Mouse (Mus musculus): Measurements from ENCODE around the gene Nrg3. TPM values are rescaled to one million over a fixed set of nuclear protein-coding genes. Genes with fewer than 3 reads are reported as not detected.
A peak's percentile ranks its signal among the peaks of the same experiment; 100 is the strongest.
"Not testable (repeated sequence)": the region's sequence is repeated elsewhere in the genome, so short reads cannot be mapped to it uniquely, and the experiment has no call there.

The Nrg3 gene
- total RNA-seq, 2 experiments from 2014 or later = 71.0 to 79.6 TPM

DNA sequence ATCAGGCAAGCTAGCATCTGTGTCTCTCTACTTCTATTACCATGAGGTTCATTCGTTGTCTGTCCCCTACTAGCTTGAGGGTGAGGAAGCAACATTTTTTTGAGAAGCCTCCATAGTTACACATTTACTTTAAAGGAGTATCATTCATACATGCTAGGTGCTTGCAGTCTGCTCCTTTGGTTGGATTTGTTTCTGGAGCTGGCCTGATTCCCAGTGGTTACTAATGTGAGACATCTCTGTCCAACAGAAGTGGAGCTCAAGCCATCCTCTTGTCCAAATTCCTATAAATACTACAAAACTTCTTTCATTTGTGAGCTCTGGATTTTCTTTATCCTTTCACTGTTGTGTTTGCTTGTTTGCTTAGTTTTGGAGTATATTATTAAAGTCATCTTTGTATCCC lies 211.9 kb downstream of the Nrg3 start:
- intact Hi-C loops (cut with DNase I) = no loop called here
- peak in 1 of 2 experiments; percentile 12 for DNase-seq (ENCODE audit: low spot score in 2 of 2)

DNA sequence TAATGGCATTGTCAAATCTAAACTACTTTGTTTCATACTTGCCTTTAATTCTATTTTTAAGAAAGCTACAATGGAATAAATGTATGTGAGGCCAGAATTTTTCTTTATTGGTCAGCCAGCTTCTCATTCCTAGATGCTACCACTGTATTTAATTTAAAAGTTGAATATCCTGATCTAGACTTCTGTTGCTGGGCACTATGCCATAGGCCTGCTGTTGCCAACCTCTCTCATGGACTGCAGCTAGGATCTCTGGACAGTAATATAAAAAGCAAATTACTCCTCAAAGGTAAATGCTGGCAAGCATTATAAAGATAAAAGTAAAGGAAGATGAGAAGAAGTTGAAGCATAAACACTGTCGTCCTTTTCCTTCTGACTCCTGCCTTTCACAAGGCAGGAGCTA lies 217.5 kb downstream of the Nrg3 start:
- DNase-seq (ENCODE audit: low spot score in 2 of 2) = no peak
- intact Hi-C loops (cut with DNase I) = no loop called here

DNA sequence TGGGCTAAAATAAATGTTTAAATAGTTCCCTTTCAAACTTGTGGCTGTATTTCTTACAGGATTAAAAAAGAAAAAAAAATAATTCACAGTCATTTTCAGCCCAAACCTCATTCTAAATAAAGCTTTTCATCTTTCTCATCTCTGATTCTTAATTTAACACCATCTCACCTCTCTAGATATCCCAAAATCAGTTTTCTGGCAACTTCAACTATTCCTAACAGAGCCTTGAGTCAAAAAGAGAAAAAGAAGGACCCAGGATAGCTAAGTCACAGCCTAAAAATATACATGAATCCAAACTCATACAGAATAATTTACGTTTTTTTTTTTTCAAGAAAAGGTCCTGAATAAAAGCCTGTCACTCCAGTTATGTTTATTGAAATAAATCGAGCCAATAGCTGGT lies 232.6 kb downstream of the Nrg3 start:
- intact Hi-C loops (cut with DNase I) = no loop called here
- no peak for DNase-seq (ENCODE audit: low spot score in 2 of 2)

DNA sequence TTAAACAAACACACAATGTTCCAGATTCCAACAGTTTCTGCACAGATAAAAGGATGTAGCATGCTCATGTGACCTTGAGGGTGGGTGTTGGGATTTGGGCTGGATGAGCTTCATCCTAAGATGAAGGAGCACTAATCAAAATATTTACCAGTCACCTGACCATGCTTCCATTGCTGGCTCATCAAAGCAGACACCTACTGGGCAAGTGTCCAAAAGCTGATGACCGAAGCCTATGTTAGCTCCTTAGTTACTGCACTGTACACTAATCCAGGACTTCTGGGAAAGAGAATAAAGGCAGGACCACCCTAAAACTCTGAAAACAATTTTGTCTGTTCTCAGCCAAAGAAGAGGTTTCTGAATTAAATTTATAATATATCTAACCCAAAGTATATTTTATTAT lies 261.4 kb downstream of the Nrg3 start:
- intact Hi-C loops (cut with DNase I) = no loop called here
- DNase-seq (ENCODE audit: low spot score in 2 of 2) = no peak

DNA sequence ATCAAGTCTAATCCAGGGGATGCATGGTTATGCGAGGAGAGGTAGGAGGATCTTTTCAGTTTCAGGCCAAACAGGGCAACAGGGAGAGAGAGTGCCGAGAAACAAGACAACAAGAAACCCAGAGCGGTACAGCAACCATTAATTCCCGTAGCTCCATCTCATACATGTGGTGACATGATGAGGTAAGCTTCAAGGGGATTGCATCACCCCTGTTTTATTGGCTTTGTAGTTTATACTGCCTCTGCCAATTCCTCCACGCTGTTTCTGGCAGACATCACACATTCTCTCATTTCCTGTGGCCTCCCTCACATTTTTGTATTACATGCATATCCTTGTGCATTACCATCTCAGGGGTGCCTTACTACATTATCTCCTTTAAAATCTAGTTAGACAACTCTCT lies 280.9 kb downstream of the Nrg3 start:
- intact Hi-C loops (cut with DNase I) = no loop called here
- no peak for DNase-seq (ENCODE audit: low spot score in 2 of 2)

DNA sequence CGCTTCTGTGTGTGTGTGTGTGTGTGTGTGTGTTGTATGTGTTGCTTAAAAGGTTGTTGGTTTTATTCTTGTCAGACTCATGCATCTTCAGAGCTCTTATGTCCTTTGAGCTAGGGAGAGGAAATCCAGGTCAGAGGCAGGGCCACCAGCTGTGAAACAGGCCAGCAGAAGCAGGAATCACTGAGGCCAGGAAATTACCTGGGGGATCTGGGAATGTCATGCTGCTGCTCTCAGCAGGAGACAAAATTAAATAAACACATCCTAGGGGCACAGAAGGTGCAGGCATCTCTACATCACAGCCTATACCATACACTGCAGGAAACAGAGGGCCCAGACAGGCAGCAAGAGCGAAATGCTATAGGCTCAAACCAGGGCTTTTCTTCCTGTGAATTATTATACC lies 299.2 kb downstream of the Nrg3 start:
- intact Hi-C loops (cut with DNase I) = no loop called here
- DNase-seq (ENCODE audit: low spot score in 2 of 2) = no peak

DNA sequence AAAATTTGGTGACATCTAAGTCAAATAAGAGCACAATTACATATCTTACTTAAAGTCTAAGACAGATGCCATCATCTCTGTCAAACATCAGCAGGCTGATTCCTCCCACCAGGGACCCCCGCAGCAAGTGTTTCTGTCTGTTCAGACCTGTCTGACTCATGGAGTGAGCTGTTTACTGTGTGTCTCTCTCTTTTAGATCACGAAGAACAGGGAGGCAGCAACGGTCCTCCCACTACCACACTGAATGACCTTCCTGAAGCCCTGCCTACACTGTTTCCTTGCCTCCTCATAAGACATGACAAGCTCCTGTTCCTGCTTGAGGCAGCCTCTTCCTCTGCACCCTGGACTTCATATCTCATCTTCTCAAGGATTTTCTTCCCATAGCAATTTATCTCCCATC lies 312.7 kb downstream of the Nrg3 start:
- peak in 1 of 2 experiments; percentile 5 for DNase-seq (ENCODE audit: low spot score in 2 of 2)
- intact Hi-C loops (cut with DNase I) = no loop called here

DNA sequence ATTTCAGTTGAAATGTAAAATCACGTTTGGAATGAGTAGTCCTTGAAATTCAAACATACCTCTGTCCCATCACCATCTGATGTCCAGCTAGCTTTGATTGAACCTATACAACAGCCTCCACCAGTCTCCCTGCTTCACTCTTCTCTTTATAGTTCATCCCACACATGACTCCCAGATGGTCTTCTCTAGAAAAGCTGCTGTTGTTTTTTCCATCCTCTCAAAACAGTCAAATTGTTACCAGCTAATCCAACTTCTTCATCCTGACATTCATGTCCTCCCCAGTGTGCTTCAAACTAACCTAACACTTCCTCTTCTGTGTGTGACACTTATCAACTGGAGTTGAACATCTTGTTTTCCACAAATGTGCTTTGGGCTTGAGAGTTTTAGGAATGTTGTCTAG lies 317.4 kb downstream of the Nrg3 start:
- DNase-seq (ENCODE audit: low spot score in 2 of 2) = peak; percentile 7 to 8
- intact Hi-C loops (cut with DNase I) = no loop called here

DNA sequence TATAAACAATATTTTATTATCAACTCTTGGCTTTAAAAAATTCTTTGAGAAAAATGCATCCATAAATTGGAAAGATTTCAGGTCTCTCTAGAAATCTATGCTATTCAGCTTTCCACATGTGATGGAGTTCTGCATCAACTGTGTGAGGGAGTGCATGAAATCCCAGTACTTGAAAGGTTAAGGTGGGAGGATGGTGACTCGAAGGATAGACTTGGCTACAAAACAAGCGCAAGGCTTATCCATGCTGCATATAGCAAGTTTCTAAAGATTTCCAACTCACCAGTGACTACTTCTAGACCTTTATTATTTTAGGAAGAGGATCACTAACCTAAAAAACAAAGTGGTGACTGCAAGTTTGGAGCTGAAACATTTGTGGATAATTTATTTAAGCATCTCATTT lies 343.1 kb downstream of the Nrg3 start:
- intact Hi-C loops (cut with DNase I) = no loop called here
- no peak for DNase-seq (ENCODE audit: low spot score in 2 of 2)

DNA sequence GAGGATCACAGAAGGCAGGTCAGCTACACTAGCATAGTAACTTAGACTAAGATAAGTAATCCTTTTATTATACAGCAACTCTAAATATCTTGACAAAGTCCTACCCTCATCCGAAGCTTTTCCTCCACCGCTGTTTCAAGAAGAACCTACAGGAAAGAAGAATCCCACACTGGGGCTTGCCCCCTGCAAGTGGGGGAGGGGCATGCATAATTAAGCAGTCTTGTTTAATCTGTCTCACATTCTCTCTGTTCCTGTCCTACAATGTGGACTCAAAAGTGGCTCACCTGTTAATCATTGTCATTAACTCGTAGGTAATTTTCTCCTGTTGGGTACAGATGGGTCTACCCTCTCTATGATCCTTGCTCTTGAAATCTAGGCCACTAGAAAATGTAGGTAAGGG lies 354.9 kb downstream of the Nrg3 start:
- no peak for DNase-seq (ENCODE audit: low spot score in 2 of 2)
- intact Hi-C loops (cut with DNase I) = no loop called here

DNA sequence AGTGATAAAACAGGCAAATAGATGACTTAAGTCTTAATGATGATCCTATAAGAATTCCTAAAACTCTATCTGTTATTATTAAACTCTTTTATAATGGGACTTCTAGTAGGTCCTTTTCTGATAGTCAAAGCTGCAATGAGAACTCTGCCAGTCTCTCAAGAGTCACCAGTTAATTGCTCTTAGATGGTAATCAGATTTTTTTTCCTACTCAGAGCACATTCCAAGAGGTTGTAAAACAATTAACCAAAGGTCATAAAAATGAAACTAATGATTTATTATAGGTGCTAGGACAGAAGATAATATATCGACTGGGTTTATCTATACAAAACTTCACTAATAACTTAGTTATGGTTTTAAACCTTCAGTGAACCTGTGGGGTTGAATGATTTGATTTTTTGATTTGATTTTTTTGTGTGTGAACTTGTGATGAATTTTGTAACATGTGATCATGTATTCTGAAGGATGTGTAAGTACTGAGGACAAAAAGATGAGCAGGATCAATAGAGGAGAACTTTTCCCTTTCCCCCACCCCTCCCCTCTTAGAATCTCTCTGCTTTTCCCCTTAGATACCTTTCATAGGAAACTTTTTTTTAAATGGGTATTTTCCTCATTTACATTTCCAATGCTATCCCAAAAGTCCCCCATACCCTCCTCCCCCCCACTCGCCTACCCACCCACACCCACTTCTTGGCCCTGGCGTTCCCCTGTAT lies 356.2 kb downstream of the Nrg3 start:
- intact Hi-C loops (cut with DNase I); DNase-seq (ENCODE audit: low spot score in 2 of 2): not testable (repeated sequence)

DNA sequence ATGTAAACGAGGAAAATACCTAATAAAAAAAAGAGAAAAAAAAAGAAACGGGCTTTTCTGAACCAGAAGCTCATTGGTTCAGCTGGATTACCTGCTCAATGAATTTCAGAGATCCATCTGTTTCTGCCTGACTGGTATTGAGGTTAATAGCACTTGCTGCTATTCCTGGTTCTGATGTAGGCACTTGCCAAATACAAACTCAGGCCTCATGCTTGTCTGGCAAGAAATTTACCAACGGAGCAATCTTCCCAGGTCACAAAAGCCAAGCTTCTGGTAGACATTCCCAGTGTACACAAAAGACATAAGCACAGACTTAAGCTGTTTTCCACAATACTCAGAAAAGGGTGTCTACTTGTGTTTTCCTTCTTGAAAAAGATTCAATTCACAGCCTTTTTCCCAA lies 363.3 kb downstream of the Nrg3 start:
- no peak for DNase-seq (ENCODE audit: low spot score in 2 of 2)
- intact Hi-C loops (cut with DNase I) = loop anchor here (5.0 kb wide), 1 partner anchor 67 kb away; no protein-coding TSS in a partner anchor

DNA sequence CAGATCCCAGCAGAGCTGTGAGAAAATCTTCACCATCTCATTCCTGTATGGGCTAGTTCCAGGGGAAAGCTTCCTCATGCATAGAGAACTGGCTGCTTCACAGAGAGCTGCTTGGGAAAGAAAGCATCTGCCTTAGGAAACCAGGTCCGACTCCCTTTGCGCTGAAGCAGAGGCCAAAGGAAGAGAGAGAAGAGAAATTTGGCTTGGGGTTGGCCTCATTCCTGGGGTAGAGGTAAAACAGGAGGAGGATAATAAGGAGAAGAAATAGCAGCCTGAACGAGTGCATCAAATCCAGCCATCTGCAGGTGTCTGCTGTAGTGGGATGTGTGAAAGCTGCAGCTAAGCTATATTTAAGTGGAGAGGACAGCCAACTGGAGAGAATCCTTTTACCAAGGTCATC lies 366.1 kb downstream of the Nrg3 start:
- intact Hi-C loops (cut with DNase I) = loop anchor here (5.0 kb wide), 1 partner anchor 64 kb away; no protein-coding TSS in a partner anchor
- DNase-seq (ENCODE audit: low spot score in 2 of 2) = peak; percentile 15 to 55

DNA sequence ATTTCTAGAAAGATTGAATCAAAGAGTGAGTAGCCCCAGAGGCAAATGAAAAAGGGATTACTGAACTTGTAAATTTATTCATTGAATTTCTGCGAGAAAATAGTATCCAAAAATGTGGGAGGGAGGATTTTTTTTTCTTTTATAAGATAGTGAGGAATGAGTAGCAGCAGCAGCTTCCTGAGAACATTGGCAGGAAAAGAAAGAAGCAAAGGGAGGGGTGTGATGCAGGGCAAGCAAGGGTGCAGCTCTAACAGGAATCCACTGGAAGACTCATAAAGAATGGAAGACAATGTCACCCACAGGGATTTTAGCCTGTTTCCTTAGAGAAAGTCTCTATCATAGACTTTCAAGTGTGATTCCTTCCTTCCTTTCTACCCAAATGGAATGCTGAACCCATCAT lies 377.7 kb downstream of the Nrg3 start:
- peak in 1 of 2 experiments; percentile 25 for DNase-seq (ENCODE audit: low spot score in 2 of 2)
- intact Hi-C loops (cut with DNase I) = no loop called here

DNA sequence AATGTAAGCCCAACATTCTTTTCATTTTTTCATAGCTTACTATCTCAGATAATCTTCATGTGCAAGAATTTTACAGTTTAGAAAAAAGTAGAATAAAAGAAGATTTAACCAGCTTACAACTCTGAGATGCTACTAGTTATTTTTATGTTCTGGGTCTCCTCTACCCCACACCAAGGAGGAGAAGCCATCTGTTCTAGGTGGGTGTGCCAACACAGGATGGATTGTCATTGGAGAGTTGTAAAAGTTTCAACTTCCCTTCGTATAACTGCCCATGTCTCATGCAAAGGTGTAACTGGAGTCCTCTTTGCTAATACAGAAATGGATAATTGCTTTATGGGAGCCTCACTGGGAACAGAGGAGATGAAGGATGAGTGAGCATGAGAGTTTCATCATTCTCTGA lies 393.4 kb downstream of the Nrg3 start:
- intact Hi-C loops (cut with DNase I) = no loop called here

DNA sequence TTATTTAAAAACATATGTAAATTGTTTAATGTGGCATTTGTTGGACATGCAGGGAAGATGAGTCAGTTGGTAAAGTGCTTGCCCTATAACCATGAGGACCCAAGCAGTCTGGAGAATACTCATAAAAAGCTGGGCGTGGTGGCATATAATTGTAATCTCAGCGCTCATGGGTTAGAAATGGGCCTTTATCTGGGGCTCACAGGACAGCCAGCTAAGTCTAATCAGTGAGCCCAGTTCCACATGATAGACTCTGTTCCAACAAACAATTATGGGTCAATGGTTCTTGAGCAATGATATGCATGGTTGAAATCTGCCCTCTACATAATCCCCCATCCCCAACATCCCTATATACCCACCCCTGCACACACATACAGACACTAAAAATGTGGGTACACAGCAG lies 421.3 kb downstream of the Nrg3 start:
- DNase-seq (ENCODE audit: low spot score in 2 of 2) = no peak
- intact Hi-C loops (cut with DNase I) = no loop called here

More for the DNA sequence above, 393.4 kb downstream of the Nrg3 start:
- DNase-seq (ENCODE audit: low spot score in 2 of 2) = peak in 1 of 2 experiments; percentile 26

DNA sequence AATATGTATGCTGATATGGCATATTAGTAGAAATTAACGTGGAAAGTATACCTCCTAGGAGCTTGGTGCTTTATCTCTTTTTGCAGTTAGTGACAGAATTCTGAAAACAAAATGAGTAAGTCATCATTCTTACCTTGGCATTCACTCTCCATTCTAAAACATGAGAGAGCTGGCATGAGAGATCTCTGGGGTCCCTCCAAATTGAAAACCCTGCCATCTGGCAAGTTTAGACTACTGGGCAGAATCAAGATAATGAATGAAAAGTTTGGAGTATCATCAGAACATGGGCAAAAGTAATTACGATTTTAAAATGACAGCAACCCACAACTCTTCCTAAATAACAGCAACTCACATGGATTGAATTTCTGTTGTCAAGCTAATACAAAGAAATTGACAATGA lies 423.9 kb downstream of the Nrg3 start:
- DNase-seq (ENCODE audit: low spot score in 2 of 2) = no peak
- intact Hi-C loops (cut with DNase I) = no loop called here

DNA sequence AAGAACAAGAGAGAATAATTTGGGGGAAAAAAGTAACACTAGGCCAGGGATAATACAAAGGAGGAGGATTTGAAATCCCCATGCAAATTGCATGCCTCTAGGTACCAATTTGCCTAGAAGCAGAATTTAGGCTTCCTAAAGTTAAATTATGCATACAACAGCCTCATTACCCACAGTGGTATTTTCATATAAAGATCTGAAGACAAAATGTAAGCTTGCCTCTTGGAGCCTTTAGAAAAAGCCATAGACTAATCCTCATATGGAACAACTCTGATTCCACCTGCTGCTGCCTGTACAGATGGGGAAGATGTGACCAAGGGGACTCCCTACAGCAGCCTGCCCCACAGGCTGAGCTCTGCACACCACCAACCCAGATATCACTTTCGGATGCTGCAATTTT lies 428.6 kb downstream of the Nrg3 start:
- DNase-seq (ENCODE audit: low spot score in 2 of 2) = peak in 1 of 2 experiments; percentile 17
- intact Hi-C loops (cut with DNase I) = loop anchor here (5.0 kb wide), 1 partner anchor 63 kb away; no protein-coding TSS in a partner anchor

DNA sequence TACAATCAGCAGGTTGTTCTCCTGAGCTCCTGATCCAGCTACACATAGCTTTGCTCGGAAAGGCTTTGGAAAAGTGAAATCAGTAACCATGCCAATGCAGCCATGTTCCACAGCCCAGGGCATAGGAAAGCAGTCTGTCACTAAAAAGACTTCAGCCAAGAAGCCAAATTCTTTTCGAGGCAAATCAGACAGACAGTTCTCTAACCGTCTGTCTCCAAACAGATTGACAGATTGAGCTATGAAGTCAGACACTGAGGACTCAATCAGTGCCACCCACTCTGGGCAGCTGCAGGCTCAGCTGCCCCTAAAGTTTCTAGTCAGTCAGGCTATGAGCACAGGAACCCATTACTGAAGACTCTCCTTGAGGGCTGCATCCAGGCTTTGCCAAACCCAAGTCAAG lies 429.1 kb downstream of the Nrg3 start:
- DNase-seq (ENCODE audit: low spot score in 2 of 2) = no peak
- intact Hi-C loops (cut with DNase I) = loop anchor here (5.0 kb wide), 1 partner anchor 64 kb away; no protein-coding TSS in a partner anchor

DNA sequence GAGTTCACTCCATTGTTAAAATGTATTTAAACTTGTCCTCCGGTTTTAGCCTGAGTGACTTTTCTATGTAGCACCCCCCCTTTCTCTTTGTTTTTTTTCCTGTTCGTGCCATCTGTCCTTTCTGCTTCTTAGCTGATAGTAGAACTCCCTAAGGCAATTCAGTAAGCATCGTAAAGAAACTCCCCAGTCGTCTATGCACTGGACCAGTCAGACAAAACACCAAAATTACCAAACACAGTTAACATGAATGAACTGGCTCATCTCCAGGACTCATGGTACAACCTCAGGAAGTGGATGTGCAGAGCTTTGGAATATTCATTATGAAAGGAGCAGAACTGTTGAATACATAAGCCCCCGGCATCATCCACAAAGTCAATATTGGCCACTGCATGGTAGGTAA lies 429.5 kb downstream of the Nrg3 start:
- no peak for DNase-seq (ENCODE audit: low spot score in 2 of 2)
- intact Hi-C loops (cut with DNase I) = loop anchor here (5.0 kb wide), 1 partner anchor 64 kb away; no protein-coding TSS in a partner anchor

DNA sequence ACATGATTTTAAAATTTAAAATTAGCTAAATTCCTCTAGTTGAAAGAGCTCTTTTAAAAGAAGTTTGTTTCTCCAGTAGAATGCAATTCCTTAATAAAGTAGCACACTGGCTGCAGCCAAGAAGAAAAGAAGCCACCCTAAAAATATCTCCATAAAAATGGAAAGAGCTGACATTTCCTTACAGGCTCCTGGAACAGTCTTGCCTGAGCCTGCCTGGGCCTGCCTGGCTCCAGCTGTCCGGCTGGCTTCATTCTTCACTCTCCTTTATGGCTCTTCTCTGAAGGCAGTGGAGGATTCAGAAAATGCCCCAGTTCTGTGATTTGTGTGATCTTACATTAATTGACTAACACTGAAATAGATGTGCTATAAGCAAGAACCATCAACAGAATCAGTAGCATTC lies 433.8 kb downstream of the Nrg3 start:
- DNase-seq (ENCODE audit: low spot score in 2 of 2) = peak; percentile 58 to 61
- intact Hi-C loops (cut with DNase I) = no loop called here
